Mouse (Mus musculus): ENCODE measurements around the gene Primpol. TPM values are rescaled to one million over a fixed set of nuclear protein-coding genes. Genes with fewer than 3 reads are reported as not detected.

Primpol gene
- total RNA-seq, 1 experiment from 2014 or later = 33.1 TPM

DNA sequence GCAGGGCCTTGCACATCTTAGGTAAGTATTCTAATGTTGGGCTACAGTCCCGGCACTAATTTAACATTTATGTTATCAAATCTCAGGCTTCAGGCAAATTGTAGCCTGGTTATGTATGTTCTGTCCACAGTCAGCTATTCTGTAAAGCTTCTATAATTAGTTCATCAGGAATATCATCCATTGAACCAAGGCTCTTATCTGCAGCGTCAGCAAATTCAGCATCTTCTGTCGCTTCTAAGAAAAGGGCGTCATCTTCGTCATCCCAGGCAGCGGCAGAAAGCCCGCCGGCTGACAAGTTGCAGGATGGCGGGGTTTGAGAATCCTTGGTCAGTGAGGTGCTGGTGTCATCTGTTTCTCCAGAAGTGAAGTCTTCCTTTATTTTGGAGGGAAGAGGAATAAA is 38.2 kb downstream of the Primpol start:
- no peak for ATAC-seq (replicated peaks in 1 of 2; ENCODE audit: insufficient read depth in 1 of 2, low FRiP score in 2 of 2, low TSS enrichment in 1 of 2, low read depth in 1 of 2, poor library complexity in 2 of 2, severe bottlenecking in 2 of 2)

DNA sequence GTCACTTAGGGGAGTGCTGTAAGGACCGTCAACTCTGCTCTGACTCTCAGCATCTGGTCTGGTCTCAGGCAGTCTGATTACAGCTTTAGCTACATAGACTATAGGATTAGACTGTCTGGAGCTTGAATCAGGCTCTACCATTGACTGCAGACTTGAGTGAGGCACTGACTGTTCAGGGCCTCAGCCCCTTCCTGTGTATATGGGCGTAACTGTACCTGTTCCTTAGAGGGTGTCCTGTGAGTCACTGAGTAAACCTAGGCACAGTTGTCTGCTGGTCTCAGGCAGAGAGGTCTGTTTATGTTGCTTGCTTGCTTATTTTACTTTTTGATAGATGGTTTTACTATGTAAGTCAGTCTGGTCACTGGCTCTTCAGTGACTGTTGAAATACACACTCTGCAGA is 43.0 kb downstream of the Primpol start:
- no peak for ATAC-seq (replicated peaks in 1 of 2; ENCODE audit: insufficient read depth in 1 of 2, low FRiP score in 2 of 2, low TSS enrichment in 1 of 2, low read depth in 1 of 2, poor library complexity in 2 of 2, severe bottlenecking in 2 of 2)

DNA sequence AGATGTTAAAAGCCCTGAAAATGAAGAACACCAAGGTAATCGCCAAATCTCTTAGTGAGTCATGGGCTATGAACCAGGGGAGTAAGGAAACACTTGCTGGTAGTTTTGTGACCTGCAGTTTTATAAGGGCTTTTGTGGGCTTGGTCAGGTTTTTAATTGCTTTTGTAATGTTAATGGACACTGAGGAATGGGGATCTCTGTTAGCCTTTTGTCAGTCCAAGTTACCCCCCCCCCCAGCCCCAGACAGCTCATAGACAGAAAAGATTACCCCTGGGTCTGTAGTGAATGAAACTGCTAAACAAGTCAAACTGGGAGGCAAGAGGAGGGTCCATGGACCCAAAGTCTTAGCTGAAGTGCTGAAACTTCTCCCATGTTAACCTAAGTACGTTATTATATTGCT is 43.6 kb downstream of the Primpol start:
- ATAC-seq (replicated peaks in 1 of 2; ENCODE audit: insufficient read depth in 1 of 2, low FRiP score in 2 of 2, low TSS enrichment in 1 of 2, low read depth in 1 of 2, poor library complexity in 2 of 2, severe bottlenecking in 2 of 2) = no peak

DNA sequence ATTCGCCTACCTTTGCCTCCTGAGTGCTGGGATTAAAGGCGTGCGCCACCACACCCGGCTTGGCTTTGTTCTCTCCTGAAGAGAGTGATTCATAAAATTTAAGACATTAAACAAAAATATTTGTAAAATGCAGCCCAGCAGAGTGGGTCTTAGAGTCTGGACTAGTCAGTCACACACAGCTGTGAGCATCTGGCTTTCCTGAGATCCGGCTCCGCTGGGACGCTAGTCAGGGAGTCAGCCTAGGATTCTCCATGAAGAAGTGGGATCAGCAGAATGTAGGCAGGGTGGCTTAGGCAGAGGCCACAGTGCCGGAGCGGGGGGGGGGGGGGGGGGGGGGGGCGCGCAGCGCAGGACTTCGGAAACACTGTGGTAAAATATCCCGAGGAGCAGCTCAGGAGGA is 46.3 kb downstream of the Primpol start:
- ATAC-seq (replicated peaks in 1 of 2; ENCODE audit: insufficient read depth in 1 of 2, low FRiP score in 2 of 2, low TSS enrichment in 1 of 2, low read depth in 1 of 2, poor library complexity in 2 of 2, severe bottlenecking in 2 of 2) = no peak

DNA sequence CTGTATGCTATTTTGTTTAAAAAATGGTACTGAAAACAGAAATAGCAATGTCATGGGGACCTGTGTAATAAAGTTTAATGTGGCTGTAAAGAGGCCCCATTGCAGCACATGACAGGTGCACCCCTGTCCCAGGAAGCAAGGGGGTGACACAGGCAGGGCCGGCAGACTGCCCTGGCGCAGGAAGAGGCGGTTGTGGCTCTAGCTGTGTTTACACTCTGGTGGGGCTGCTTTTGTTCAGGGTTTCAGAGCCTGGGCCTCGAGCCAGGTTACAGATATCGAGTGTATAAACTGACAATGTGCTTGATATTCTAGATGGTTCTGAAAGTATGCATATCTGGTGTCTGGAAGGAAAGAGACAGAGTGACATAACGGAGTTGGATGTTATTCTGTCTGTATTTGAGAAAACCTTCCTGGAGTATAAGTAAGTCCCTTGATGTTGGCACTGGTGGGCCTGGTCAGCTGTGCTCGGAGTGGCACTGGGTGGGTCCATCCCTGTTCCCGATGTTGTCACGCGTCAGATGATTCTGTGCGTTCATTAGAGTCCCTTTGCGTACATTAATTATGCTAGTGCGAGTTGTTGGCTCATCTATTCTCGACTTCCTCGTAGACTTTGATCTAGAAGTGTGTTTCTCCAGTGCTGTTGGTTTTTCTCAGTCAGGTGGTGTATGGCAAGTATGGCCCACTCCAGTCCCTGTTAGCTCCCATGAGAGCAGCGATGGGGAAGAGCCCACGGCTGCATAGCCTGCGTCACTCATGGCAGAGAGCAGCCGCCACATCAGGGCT is 47.2 kb downstream of the Primpol start:
- peak; percentile 70 to 77 for ATAC-seq (replicated peaks in 1 of 2; ENCODE audit: insufficient read depth in 1 of 2, low FRiP score in 2 of 2, low TSS enrichment in 1 of 2, low read depth in 1 of 2, poor library complexity in 2 of 2, severe bottlenecking in 2 of 2)

DNA sequence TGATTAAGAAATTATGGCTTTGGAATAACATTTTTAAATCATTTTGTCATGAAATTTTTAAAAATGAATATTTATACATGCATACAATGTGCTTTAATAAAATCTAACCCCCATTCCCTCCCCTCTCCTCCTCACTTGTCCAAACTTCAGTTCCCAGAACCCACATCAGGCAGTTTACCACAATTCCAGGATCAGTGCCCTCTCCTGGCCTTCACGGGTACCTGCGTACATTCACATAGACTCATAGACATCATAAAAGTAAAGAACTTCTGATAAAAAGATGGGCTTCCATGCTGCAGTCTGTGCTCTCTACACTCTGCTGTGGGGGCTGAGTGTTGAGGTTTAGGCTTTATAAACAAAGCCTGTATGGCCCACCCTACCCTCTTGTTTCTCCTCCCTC is 48.1 kb downstream of the Primpol start:
- ATAC-seq (replicated peaks in 1 of 2; ENCODE audit: insufficient read depth in 1 of 2, low FRiP score in 2 of 2, low TSS enrichment in 1 of 2, low read depth in 1 of 2, poor library complexity in 2 of 2, severe bottlenecking in 2 of 2) = no peak

DNA sequence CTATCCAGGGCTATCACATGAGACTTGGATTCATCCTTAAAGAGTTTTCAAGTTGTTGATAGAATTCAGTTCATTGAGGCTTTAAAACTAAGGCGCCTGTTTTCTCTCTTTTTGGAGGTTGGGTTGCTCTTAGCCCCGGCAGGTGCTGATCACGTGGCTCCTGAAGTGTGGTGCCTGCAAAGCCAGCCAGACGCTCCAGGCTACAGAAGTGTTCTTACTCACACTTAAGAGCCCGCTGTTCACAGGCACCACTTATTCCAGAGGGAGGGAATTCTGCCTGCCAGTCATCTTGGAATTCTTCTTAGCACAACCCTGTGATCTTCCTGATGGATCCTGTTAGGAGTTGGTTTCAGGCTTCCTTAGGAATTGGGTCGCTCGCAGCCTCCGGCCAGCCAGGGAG is 49.1 kb downstream of the Primpol start:
- ATAC-seq (replicated peaks in 1 of 2; ENCODE audit: insufficient read depth in 1 of 2, low FRiP score in 2 of 2, low TSS enrichment in 1 of 2, low read depth in 1 of 2, poor library complexity in 2 of 2, severe bottlenecking in 2 of 2) = no peak

DNA sequence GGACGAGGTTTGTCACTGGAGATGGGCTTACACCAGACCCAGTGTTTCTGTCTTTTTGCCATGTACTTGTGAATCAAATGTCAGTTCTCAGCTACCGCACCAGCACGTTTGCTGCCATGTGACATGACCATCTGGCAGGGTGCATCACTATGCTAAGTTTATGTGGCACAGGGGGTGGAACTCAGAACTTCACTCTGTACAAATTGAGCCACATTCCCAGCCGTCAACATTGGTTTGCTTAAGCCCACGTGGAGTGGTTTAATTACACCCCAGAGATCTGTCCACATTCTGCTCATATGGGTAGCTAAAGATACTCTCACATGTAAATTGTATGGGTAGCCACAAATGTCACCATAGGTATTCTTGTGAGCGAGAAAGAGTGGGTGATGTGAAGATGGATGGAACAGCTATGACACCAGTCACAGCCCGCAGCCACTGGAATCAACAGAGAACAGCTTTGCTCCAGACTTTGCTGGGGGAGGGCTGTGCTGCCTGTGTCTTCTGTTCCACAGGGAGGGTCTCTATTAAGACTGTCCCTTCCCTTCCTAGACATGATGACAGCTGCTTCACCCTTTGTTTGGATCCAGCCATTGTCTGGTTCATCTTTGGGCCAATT is 50.0 kb downstream of the Primpol start:
- ATAC-seq (replicated peaks in 1 of 2; ENCODE audit: insufficient read depth in 1 of 2, low FRiP score in 2 of 2, low TSS enrichment in 1 of 2, low read depth in 1 of 2, poor library complexity in 2 of 2, severe bottlenecking in 2 of 2) = no peak

DNA sequence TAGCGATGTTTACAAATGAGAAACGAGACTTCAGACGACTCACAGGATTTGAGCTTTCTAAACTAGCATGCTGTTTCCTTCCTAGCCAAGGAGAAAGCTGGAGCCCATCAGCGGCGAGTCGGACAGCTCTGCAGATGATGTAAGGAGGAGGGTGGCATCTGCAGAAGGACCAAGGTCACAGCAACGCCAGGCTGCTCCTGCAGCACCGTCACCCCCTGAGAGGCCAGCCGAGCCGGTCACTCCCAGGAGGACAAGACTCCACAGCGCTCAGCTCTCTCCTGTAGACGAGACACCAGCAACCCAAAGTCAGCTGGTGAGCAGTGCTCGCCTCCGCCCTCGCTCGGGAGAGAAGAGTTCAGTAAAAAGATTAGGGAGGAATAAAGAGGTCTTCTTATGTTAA is 54.7 kb downstream of the Primpol start:
- no peak for ATAC-seq (replicated peaks in 1 of 2; ENCODE audit: insufficient read depth in 1 of 2, low FRiP score in 2 of 2, low TSS enrichment in 1 of 2, low read depth in 1 of 2, poor library complexity in 2 of 2, severe bottlenecking in 2 of 2)

DNA sequence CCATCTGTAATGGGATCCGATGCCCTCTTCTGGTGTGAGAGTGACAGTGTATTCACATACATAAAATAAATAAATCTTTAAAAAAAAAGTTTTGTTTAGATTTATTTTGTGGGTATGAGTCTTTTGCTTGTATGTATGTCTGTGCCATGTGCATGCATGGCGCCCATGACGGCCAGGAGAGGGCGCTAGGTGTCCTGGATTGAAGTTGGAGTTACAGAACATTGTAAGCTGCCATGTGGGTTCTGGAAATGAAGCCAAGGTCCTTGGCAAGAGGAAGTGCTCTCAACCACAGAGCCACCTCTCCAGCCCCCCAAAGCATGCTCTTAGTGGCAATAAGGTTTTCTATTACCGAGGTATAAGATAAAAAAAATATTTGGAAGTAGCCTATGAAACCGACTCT is 57.6 kb downstream of the Primpol start:
- ATAC-seq (replicated peaks in 1 of 2; ENCODE audit: insufficient read depth in 1 of 2, low FRiP score in 2 of 2, low TSS enrichment in 1 of 2, low read depth in 1 of 2, poor library complexity in 2 of 2, severe bottlenecking in 2 of 2) = peak; percentile 97 to 98

DNA sequence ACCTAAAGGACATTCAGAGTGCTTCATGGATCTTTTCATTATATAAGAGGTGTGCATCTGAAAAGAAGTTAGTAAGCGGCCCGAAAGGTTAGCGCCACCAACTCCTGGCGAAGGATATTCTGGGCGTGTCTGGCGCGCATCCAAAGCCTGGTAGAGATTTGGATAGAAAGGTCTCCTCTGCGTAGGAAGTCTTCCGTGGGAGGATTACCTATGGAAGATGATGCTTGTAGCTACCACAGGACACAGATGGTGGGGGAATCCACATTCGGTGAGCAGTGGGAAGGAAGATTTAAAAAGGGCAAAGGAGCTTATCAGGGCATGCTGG is 64.6 kb downstream of the Primpol start:
- 0 out of 4 replicates have a peak, but pooled peaks of 1 of the 2 experiments have one; percentile 0 for ATAC-seq (replicated peaks in 1 of 2; ENCODE audit: insufficient read depth in 1 of 2, low FRiP score in 2 of 2, low TSS enrichment in 1 of 2, low read depth in 1 of 2, poor library complexity in 2 of 2, severe bottlenecking in 2 of 2)

DNA sequence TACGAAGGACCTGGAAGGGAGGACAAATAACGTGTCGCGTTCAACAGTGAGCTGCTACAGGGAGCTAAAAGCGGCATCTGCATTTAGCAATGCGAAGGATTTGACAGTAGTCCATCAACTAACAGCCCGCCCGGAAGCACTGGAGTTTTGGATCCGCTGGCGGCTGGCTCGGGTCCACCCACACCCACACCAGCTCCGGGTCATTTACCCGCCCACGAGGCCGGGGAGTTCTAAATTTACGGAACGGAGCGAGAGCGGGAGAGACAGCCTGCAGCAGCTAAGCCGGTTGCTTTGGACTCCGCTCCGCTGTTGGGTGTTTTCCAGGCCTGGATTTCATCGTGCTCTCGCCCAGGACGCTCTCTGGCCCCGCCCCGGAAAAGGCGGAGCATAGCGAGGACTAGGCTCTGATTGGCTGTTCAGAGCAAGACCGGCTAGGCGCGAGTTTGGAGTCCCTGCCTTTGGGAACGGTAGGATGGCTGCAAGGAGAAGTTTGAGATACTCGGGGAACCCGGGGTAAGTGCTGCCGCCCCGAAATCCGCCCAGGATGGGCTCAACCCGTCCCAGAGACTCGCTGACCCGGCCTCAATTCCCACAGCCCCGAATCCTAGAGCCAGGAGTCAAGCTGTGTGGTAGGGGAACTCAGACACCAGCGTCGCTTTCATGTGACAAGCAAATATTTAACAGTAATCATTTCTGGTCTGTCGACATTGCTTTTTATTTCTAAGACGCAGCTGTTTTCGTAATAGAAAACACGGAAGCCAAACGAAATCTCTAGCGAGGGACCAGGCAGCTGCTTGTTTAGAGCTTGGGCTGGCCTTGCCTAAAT is 65.2 kb downstream of the Primpol start, which contains the start of gene Cenpu:
Cenpu (plus strand) TSS at position 414 of the 826 bp plus-strand sequence.
- ATAC-seq (replicated peaks in 1 of 2; ENCODE audit: insufficient read depth in 1 of 2, low FRiP score in 2 of 2, low TSS enrichment in 1 of 2, low read depth in 1 of 2, poor library complexity in 2 of 2, severe bottlenecking in 2 of 2) = peak; percentile 91 to 92

DNA sequence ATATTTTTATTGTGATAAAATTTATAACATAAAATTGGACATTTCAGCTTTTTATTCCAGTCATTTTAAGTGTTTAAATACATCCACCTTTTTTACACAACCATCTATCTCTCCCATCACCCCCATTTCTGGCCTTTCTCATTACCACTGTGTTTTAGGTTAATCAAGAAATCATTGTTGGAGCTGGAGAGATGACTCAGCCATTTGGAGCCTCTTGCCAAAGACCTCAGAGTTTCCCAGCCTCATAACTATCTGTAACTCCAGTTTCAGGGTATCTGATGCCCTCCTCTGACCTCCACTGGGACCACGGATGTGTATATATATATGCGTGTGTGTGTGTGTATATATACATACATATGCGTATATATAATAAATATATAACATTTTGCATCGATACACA is 66.0 kb downstream of the Primpol start:
- ATAC-seq (replicated peaks in 1 of 2; ENCODE audit: insufficient read depth in 1 of 2, low FRiP score in 2 of 2, low TSS enrichment in 1 of 2, low read depth in 1 of 2, poor library complexity in 2 of 2, severe bottlenecking in 2 of 2) = no peak

DNA sequence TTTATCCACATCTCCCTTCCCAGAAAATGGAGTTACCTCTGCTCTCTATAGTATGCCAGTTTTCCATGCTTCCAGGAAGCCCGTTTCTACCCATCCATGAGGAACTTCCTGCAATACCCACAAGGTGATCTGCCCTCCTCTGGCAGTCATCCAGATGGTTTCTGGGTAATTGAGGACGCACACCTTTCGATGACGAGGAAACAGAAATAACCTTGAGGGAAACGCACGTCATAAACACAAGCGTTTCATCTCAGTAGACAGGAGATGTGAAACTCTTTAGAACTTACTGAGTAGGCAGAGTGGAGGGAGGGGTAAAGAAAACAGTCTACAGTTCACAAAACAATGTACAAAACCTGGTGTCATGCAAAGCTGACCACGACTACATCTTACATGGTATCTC is 67.0 kb downstream of the Primpol start:
- no peak for ATAC-seq (replicated peaks in 1 of 2; ENCODE audit: insufficient read depth in 1 of 2, low FRiP score in 2 of 2, low TSS enrichment in 1 of 2, low read depth in 1 of 2, poor library complexity in 2 of 2, severe bottlenecking in 2 of 2)

DNA sequence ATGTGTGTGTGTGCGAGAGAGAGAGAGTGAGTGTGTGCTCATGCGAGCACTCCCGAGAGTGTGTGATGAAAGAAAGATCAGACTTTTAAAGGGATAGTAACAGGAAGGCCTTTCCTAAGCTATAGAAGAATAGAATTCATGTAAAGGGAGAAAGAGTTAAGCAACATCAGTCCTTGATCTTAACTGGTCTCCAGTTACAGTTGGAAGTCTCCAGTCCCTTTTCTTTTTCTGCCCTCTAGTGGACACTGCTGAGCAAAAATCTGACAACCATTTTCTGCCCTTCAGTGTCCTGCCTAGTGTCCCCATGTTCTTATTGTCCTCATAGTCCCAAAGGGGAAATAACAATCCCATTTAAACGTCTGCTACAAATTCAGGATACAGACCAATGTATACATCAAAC is 69.8 kb downstream of the Primpol start:
- peak; percentile 29 to 47; a peak in 3 of 4 replicates for ATAC-seq (replicated peaks in 1 of 2; ENCODE audit: insufficient read depth in 1 of 2, low FRiP score in 2 of 2, low TSS enrichment in 1 of 2, low read depth in 1 of 2, poor library complexity in 2 of 2, severe bottlenecking in 2 of 2)

DNA sequence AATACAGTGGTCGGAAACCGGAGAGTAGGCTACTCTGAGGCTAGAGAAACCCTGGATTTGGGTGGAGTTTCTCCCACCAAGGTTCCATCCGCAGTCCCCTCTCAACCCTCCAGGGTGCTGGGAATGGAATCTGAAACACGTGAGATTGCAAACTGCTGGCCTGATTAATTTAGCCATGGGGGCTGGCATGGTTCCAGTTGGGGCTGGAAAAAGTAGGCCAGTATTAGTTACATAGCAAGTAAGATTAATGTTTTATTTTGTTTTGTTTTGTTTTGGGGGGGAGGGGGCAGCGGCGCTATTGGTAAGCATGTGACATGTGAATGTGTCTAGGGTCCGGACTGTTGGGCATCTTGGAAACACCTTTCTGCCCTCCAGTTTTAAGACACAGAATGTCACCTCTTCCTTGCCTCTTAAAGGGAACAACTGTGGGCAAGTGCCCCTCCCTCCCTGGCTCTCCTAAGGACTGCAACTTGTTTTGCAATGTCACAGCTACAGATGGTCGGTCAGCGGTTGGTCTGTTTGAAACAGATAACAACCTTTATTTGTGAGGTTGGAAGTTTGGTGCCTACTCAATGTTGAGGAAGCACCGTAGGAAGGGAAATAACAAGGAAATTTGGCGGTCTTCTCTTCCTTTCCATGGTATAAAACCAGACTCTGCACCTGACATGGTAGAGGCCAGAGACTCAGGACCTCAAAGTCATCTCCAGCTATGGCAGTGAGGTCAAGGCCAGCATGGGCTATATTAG is 70.4 kb downstream of the Primpol start:
- ATAC-seq (replicated peaks in 1 of 2; ENCODE audit: insufficient read depth in 1 of 2, low FRiP score in 2 of 2, low TSS enrichment in 1 of 2, low read depth in 1 of 2, poor library complexity in 2 of 2, severe bottlenecking in 2 of 2) = peak; percentile 66 to 72

DNA sequence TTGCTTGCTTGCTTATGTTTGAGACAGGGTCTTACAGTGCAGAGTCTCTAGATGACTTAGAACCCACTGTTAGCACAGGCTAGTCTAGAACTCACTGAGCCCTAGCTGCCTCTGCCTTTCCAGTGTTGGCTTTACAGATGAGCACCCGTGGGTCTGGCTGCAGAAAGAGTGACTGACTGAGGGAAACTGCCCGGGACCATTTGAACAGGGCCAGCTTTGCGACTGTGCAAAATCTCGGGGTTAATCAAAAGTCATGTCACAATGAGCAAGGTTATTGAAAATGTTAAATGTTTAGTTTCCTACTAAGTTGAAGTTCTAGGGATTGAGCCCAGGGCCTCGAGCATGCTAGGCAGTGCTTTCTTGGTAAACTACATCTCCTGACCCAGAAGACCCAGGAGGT is 71.2 kb downstream of the Primpol start:
- no peak for ATAC-seq (replicated peaks in 1 of 2; ENCODE audit: insufficient read depth in 1 of 2, low FRiP score in 2 of 2, low TSS enrichment in 1 of 2, low read depth in 1 of 2, poor library complexity in 2 of 2, severe bottlenecking in 2 of 2)

DNA sequence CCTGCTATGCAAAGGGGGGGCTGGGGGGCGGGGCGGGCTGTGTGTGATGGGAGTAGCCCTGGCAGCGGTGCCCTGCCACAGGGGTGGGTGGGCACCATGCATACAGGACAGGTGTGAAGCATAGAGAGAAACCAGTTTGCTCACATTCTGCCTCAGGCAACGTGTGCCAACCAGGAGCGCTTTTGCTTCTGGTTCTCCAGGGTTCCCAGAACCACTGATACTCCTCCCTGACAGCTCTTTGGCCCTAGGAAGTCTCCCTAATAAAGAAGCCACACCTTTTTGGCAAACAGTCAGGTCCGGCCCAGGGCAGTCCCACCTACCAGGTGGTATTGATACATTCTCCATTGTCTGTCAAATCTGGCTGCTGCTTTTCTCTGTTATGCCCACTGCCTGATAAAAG is 73.3 kb downstream of the Primpol start:
- ATAC-seq (replicated peaks in 1 of 2; ENCODE audit: insufficient read depth in 1 of 2, low FRiP score in 2 of 2, low TSS enrichment in 1 of 2, low read depth in 1 of 2, poor library complexity in 2 of 2, severe bottlenecking in 2 of 2) = no peak
